Mouse (Mus musculus): ENCODE measurements around the gene Rimbp3. TPM values are rescaled to one million over a fixed set of nuclear protein-coding genes. Genes with fewer than 3 reads are reported as not detected.
A peak's percentile ranks its signal among the peaks of the same experiment; 100 is the strongest.

The Rimbp3 gene
- total and polyA plus RNA-seq, 3 experiments, result 0.35 to 0.62 TPM; not detected in 1

DNA sequence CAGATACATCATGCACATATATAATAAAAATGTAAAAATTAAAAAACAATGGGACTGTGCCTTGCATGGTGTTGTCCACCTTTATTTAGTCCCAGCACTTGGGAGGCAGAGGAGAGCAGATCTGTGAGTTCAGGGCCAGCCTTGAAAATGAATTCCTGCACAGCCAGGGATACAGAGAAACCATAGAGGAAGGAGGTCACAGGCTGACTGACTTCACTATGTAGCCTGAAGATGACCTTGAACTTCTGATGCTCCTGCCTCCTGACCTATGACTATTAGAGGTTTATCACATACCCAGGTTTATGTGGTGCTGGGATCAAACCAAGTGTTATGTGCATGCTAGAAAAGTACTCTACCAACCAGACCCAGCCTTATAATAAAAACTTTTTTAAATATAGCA, 22.9 kb upstream of the Rimbp3 start:
- no peak for DNase-seq (ENCODE audit: low read depth, low spot score)
- Histone ChIP-seq H3K79me2 (ENCODE audit: control insufficient read depth, insufficient read depth, low read length, poor library complexity) (peaks cover 58% of the 10 kb centered on the region), H3K27ac (ENCODE audit: control insufficient read depth, low read depth, low read length) (no peak overlapping the region), H3K27me3 (ENCODE audit: control insufficient read depth in 1 of 2, insufficient read depth in 2 of 2, low read length in 2 of 2) (no peaks in the 10 kb centered on the region), H3K9ac (ENCODE audit: control insufficient read depth, low read depth, low read length, poor library complexity, severe bottlenecking) (no peak overlapping the region), H3K36me3 (ENCODE audit: control insufficient read depth in 1 of 2, insufficient read depth in 2 of 2, low read length in 2 of 2) (peaks cover 19 to 27% of the 10 kb centered on the region in 2 experiments), H3K9me3 (replicated peaks; ENCODE audit: insufficient read depth, low read length) (no peaks in the 10 kb centered on the region), H3K4me1 (ENCODE audit: control insufficient read depth in 1 of 2, insufficient read depth in 2 of 2, low read length in 2 of 2) (peaks cover 12 to 17% of the 10 kb centered on the region in 2 experiments), H3K4me3 (ENCODE audit: control insufficient read depth in 1 of 2, insufficient read depth in 1 of 2, low read depth in 2 of 2, low read length in 2 of 2) (no peak overlapping the region)
- no peak for TF ChIP-seq MXI1 (IDR thresholded peaks at IDR 0.05; ENCODE audit: low read depth, low read length)
- TF ChIP-seq USF2 (IDR thresholded peaks at IDR 0.05; ENCODE audit: borderline replicate concordance in 1 of 2, insufficient read depth in 1 of 2, low read depth in 1 of 2, low read length in 2 of 2), result no peak
- no peak for TF ChIP-seq TAL1 (IDR thresholded peaks at IDR 0.05; ENCODE audit: low read length)
- TF ChIP-seq RAD21 (IDR thresholded peaks at IDR 0.05; ENCODE audit: low read depth, low read length), result no peak
- no peak for TF ChIP-seq POLR2A (IDR thresholded peaks at IDR 0.05; ENCODE audit: control insufficient read depth in 1 of 2, insufficient read depth in 1 of 2, low read depth in 1 of 2, low read length in 2 of 2, poor library complexity in 1 of 2)
- TF ChIP-seq E2F4 (IDR thresholded peaks at IDR 0.05; ENCODE audit: borderline replicate concordance, low read depth, low read length), result no peak
- TF ChIP-seq ETS1 (IDR thresholded peaks at IDR 0.05; ENCODE audit: low read depth, low read length), result no peak
- no peak for TF ChIP-seq NRF1 (IDR thresholded peaks at IDR 0.05; ENCODE audit: insufficient read depth, low read depth, low read length, poor library complexity, severe bottlenecking)
- no peak for TF ChIP-seq UBTF (IDR thresholded peaks at IDR 0.05; ENCODE audit: borderline replicate concordance, insufficient read depth, low read depth, low read length)
- TF ChIP-seq MAFK (IDR thresholded peaks at IDR 0.05; ENCODE audit: borderline replicate concordance, low read depth, low read length), result no peak
- no peak for TF ChIP-seq CHD2 (IDR thresholded peaks at IDR 0.05; ENCODE audit: low read length)
- TF ChIP-seq TBP (IDR thresholded peaks at IDR 0.05; ENCODE audit: low read depth, low read length), result no peak
- TF ChIP-seq MEF2A (IDR thresholded peaks at IDR 0.05; ENCODE audit: extremely low read depth, insufficient replicate concordance, low read depth, low read length, poor library complexity, severe bottlenecking), result no peak
- TF ChIP-seq GATA1 (IDR thresholded peaks at IDR 0.05; ENCODE audit: low read depth, low read length), result no peak
- TF ChIP-seq MAZ (IDR thresholded peaks at IDR 0.05; ENCODE audit: low read depth, low read length), result no peak
- no peak for TF ChIP-seq TCF12 (IDR thresholded peaks at IDR 0.05; ENCODE audit: low read depth, low read length)
- no peak for TF ChIP-seq POLR2AphosphoS2 (IDR thresholded peaks at IDR 0.05; ENCODE audit: low read length)

DNA sequence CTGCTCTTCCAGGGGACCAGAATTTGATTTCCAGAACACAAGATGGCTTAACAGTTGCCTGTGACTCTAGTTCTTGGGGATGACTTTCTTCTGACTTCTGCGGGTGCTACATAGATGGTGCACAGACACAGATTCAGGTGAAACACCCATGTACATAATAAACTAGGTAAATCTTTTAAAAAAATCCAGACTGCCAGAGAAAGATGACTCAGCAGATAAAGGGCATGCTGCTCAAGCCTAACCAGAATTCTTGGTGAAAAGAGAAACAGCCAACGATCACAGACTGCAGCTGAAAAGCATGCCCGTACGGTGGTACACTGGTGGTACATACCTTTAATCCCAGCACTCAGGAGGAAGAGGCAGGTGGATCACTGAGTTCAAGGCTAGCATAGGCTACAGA, 14.6 kb upstream of the Rimbp3 start:
- peaks cover 15 to 25% of the 10 kb centered on the region in 2 experiments for H3K36me3 ChIP-seq (ENCODE audit: control insufficient read depth in 1 of 2, insufficient read depth in 2 of 2, low read length in 2 of 2)

More for the DNA sequence above, 14.6 kb upstream of the Rimbp3 start:
- Histone ChIP-seq H3K9ac (ENCODE audit: control insufficient read depth, low read depth, low read length, poor library complexity, severe bottlenecking) (no peak overlapping the region), H3K27me3 (ENCODE audit: control insufficient read depth in 1 of 2, insufficient read depth in 2 of 2, low read length in 2 of 2) (no peaks in the 10 kb centered on the region), H3K27ac (ENCODE audit: control insufficient read depth, low read depth, low read length) (no peak overlapping the region), H3K4me1 (ENCODE audit: control insufficient read depth in 1 of 2, insufficient read depth in 2 of 2, low read length in 2 of 2) (peaks cover 2 to 4% of the 10 kb centered on the region in 2 experiments; a peak in 1 of 4 replicates), H3K4me3 (ENCODE audit: control insufficient read depth in 1 of 2, insufficient read depth in 1 of 2, low read depth in 2 of 2, low read length in 2 of 2) (no peak overlapping the region), H3K79me2 (ENCODE audit: control insufficient read depth, insufficient read depth, low read length, poor library complexity) (peaks cover 78% of the 10 kb centered on the region), H3K9me3 (replicated peaks; ENCODE audit: insufficient read depth, low read length) (no peaks in the 10 kb centered on the region)
- DNase-seq (ENCODE audit: low read depth, low spot score), result no peak
- TF ChIP-seq MAFK (IDR thresholded peaks at IDR 0.05; ENCODE audit: borderline replicate concordance, low read depth, low read length), result 0 out of 2 replicates have a peak, but pooled peaks have one; percentile 18
- no peak for TF ChIP-seq GABPA (IDR thresholded peaks at IDR 0.05; ENCODE audit: low read depth, low read length)
- TF ChIP-seq POLR2A (IDR thresholded peaks at IDR 0.05; ENCODE audit: control insufficient read depth in 1 of 2, insufficient read depth in 1 of 2, low read depth in 1 of 2, low read length in 2 of 2, poor library complexity in 1 of 2), result no peak
- no peak for TF ChIP-seq MXI1 (IDR thresholded peaks at IDR 0.05; ENCODE audit: low read depth, low read length)
